Mouse (Mus musculus) leukemia stem cell, adult 10-12 weeks (primary cell): Measurements from ENCODE around the gene Slc6a20a. TPM values are rescaled to one million over a fixed set of nuclear protein-coding genes. Genes with fewer than 3 reads are reported as not detected.

ENCODE experiments used
- polyA plus RNA-seq: library from polyadenylated mRNA; stranded (reverse); fragments of >175 nt; gene quantifications from 2 replicates; pipeline ENCODE4 v1.2.3, GENCODE M21; 2012; ENCODE audit warnings: low replicate concordance

The Slc6a20a gene
- polyA plus RNA-seq = 2.7 and 4.5 TPM in 2 replicates

DNA sequence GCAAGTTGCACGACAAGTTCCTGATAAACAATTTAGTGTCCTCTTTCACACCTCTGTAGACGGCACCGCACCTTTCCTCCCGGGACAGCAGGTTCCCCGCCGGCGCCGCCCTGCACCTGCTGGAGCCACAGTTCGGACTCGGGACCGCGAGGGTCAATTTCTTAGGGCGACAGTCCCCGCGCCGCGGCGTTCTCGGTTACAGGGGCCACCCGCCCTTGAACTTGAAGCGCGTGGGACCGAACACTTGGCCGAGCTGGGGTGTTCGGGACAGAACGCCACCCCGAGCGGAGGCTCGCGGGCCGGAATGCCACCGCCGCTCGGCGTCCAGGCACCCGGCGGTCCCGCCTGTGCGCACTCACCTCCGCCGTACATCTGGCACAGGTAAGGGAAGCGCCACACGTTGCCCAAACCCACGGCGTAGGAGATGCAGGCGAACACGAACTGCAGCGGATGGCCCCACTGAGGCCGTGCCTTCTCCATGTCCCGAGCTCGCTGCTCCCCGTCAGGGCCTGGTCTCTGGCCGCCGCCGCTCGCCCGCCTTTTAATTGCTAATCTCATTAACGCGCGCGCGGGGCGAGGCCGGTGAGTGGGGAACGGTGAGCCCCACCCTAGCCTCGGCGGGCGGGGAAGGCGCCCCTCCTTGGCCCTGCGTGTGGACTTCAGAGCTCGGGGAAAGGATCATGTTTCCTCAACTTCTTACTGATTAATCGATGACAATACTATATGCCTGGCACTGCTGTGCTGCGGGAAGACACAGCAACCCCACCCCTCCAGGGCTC lies at the start of gene Slc6a20a, which contains the start of gene Ccr9:
Slc6a20a (minus strand) TSS at position 559 of the 779 bp plus-strand sequence.
Ccr9 (plus strand) TSS at position 113 of the 779 bp plus-strand sequence.

DNA sequence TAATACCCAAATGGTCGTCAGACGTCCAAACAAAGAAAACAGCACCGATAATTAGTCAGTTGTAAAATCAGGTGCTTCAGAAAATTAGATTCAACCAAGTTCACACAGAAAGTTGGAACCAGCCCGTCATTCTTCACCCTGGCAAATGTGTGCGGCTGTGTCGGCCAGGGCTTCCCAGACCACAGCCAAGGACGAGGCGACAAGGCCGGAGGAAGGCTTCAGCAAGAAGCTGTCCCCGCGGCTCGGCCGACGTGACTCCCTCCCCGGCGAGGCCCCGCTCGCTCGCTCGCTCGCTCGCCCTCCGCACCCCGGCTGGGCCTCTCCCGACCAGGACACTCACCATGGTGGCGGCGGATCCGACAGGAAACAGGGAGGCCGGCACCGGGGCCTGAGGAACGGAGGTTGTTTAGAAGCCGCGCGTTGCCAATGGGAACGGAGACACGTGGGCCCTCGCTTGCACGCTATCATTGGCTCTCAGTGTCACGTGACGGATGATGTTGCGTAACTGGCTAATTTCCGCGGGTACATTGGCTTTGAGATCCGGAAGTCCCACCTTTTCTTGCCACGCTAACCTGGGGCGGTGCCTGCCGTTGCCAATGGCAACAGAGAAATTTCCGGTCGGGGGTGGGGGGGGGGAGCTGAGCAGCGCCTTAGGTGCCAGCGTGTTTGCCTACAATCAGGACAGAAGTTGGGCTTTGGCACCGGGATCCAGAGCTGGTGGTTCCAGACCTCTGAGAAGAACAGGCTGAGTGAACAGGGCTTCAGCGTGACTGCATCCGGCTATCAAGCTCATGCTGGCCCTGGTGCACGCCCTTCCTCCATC lies 38.7 kb upstream of the Slc6a20a start, which contains the start of gene Lztfl1:
Lztfl1 (minus strand) TSS at position 512 of the 823 bp plus-strand sequence.

DNA sequence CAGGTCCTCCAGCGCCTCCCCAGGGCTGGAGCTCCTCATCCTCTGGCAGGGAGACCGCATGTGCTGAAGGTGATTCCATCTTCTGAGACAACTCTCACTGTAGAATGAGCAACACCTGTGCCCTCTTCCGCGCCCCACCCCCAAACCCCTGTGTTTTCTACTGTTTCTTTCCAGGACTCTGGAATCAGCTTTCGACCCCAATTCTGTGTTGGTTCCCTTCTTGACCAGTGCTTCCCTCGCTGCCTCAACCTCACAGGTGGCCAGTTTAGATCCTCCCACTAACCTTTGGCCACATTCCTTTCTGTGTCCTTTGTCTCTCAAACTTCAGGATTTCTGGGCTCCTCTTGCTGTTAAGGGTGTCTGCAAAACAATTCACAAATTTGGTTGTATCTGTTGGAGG lies 46.4 kb downstream of the Slc6a20a start, which contains the start of gene Slc6a20b:
Slc6a20b (minus strand) TSS at position 285 of the 400 bp plus-strand sequence.

Other genes with a start within 250 kb of the Slc6a20a start
- gene Limd1, start 200.2 kb downstream of the Slc6a20a start, polyA plus RNA-seq = 13.7 and 24.0 TPM in 2 replicates
- 1.7 and 2.9 TPM in 2 replicates for gene Sacm1l, start 149.1 kb downstream of the Slc6a20a start, polyA plus RNA-seq
- gene Slc6a20b, start 46.3 kb downstream of the Slc6a20a start, polyA plus RNA-seq = 0.05 and 0.09 TPM in 2 replicates
- 0.91 and 1.0 TPM in 2 replicates for gene Ccr9, start 446 bp downstream of the Slc6a20a start, polyA plus RNA-seq
- 0.61 and 1.6 TPM in 2 replicates for gene Lztfl1, start 38.8 kb upstream of the Slc6a20a start, polyA plus RNA-seq
- 0.09 and 0.12 TPM in 2 replicates for gene Cxcr6, start 127.6 kb upstream of the Slc6a20a start, polyA plus RNA-seq
- gene Fyco1, start 173.0 kb upstream of the Slc6a20a start, polyA plus RNA-seq = 1.6 and 1.9 TPM in 2 replicates
- gene Xcr1, start 183.1 kb upstream of the Slc6a20a start, polyA plus RNA-seq = 0.05 and 0.13 TPM in 2 replicates